11 mouse cellular contexts compared by ENCODE assay signal in the genomic region with DNA sequence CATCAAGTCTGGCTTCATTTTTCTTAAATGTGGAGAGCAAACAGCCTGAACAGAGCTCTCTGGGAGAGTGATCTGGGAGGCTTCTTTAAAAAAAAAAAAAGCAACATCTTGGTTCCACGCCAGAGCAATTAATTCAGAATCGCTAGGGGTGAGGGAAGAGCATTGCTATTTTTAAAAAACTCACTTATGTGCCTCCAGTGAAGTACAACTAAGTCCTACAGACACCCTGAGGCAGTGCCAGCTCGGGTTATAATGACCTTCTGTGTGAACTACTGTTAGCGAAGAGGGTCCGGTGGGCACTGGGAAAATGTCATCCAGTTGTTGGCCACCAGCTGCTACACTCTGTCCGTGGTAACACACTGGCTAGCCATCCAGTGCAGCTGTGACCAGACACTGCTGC. TPM values are rescaled to one million over a fixed set of nuclear protein-coding genes. Genes with fewer than 3 reads are reported as not detected.
DNase-seq lines count a peak whose midpoint lies in the region; ATAC-seq and TF ChIP-seq lines count a peak whose summit lies in the region.
"Had no signal": no experiment of that assay in that cellular context is flagged by ENCODE, and none has a peak within 500 bp of the region (broad histone marks: within the 10 kb centered on the region; RNA-seq: fewer than 3 reads in every experiment).

No protein-coding gene starts in this region.

- no peaks in the 10 kb centered on the region for H3K36me3 ChIP-seq in lung, embryonic 14.5 days (ENCODE audit: insufficient read depth)
- H3K36me3 ChIP-seq in heart, embryonic 16.5 days (ENCODE audit: control insufficient read depth, insufficient read depth), result no peaks in the 10 kb centered on the region

- H3K4me1 ChIP-seq in lung, embryonic 14.5 days (ENCODE audit: insufficient read depth), result peaks cover 33% of the 10 kb centered on the region
- peaks cover 41% of the 10 kb centered on the region for H3K4me1 ChIP-seq in heart, embryonic 16.5 days (ENCODE audit: control insufficient read depth, insufficient read depth, low read length)

- 37% methylated on average over 6 of the region's 6 CpGs for WGBS in lung, embryonic 14.5 days
- WGBS in heart, embryonic 16.5 days, result 29% methylated on average over 6 of the region's 6 CpGs

- no peak overlapping the region for H3K4me2 ChIP-seq in lung, embryonic 14.5 days
- peak overlapping the region; percentile 36 for H3K4me2 ChIP-seq in heart, embryonic 16.5 days (ENCODE audit: low read depth, low read length)
- H3K4me2 ChIP-seq: hindbrain, embryonic 14.5 days had no signal

- no peak for ATAC-seq in cerebellum, adult (ENCODE audit: insufficient number of reproducible peaks, low FRiP score, low TSS enrichment)
- peak; percentile 21; the same call in 1 of the 2 replicates for ATAC-seq in lung, embryonic 14.5 days (ENCODE audit: insufficient read depth)
- peak; percentile 59 for ATAC-seq in heart, embryonic 16.5 days (replicated peaks; ENCODE audit: extremely low read depth, insufficient read depth, low FRiP score)

- no peak overlapping the region for H3K9ac ChIP-seq in lung, embryonic 14.5 days
- peak overlapping the region; percentile 51 for H3K9ac ChIP-seq in heart, embryonic 16.5 days (ENCODE audit: low read length)

- TF ChIP-seq CTCF in lung, embryonic 14.5 days (IDR thresholded peaks at IDR 0.05; ENCODE audit: low read depth), result no peak

- H3K4me3 ChIP-seq in lung, embryonic 14.5 days (ENCODE audit: low read depth, low read length), result no peak overlapping the region
- no peak overlapping the region for H3K4me3 ChIP-seq in heart, embryonic 16.5 days (ENCODE audit: low read length)

- H3K9me3 ChIP-seq in lung, embryonic 14.5 days (ENCODE audit: low read depth, low read length), result no peaks in the 10 kb centered on the region
- no peaks in the 10 kb centered on the region for H3K9me3 ChIP-seq in heart, embryonic 16.5 days (replicated peaks; ENCODE audit: control insufficient read depth, low read length)

- H3K27me3 ChIP-seq in lung, embryonic 14.5 days (ENCODE audit: insufficient read depth, low read length), result peaks cover 2% of the 10 kb centered on the region; the same call in 1 of the 2 replicates
- no peaks in the 10 kb centered on the region for H3K27me3 ChIP-seq in heart, embryonic 16.5 days (ENCODE audit: control insufficient read depth, insufficient read depth, low read length)

- H3K27ac ChIP-seq in lung, embryonic 14.5 days (ENCODE audit: low read depth), result peak overlapping the region; percentile 89; the same call in 1 of the 2 replicates
- H3K27ac ChIP-seq in heart, embryonic 16.5 days (ENCODE audit: low read length), result peak overlapping the region; percentile 93
- H3K27ac ChIP-seq: hindbrain, embryonic 14.5 days had no signal

- peak; percentile 56 for DNase-seq in cerebellum, adult 9-11 months
- peak; percentile 80 for DNase-seq in lung, embryonic 14.5 days
- DNase-seq in lung, postnatal 25 days (ENCODE audit: low spot score), result no peak
- peak; percentile 25 to 50 for DNase-seq in lung, postnatal 4 days
- no peak for DNase-seq in yolk sac, embryonic 10.5 days (ENCODE audit: low spot score)
- no peak for DNase-seq in adrenal gland, adult 2 months
- DNase-seq: thymus, postnatal 14 days had no signal

RNA-seq across cellular contexts. Expression of gene Il17d, which starts 11.1 kb away (rescaled TPM):
- 3.4 TPM in 2 replicates for polyA plus RNA-seq in lung, embryonic 14.5 days (2014; fragmentation: Nextera tagmentation; extraction: Ambion mirVana)
- 2.0 and 2.7 TPM in 2 replicates for polyA plus RNA-seq in heart, embryonic 16.5 days (2015; fragmentation: Nextera tagmentation; extraction: Ambion mirVana)
- 1 to 10 TPM; 2.0 to 2.6 TPM for total RNA-seq in adrenal gland, adult 2 months (2021)
- polyA plus RNA-seq in adrenal gland, adult 2 months (2012; rRNA removed), result 19.4 and 23.9 TPM in 2 replicates
- total RNA-seq: liver, adult 2 months had no signal

RNA-seq across cellular contexts. Expression of gene Eef1akmt1, which starts 35.8 kb away (rescaled TPM):
- polyA plus RNA-seq in lung, embryonic 14.5 days (2014; fragmentation: Nextera tagmentation; extraction: Ambion mirVana), result 112 and 122 TPM in 2 replicates
- polyA plus RNA-seq in heart, embryonic 16.5 days (2015; fragmentation: Nextera tagmentation; extraction: Ambion mirVana), result 73.2 and 75.7 TPM in 2 replicates
- total RNA-seq in adrenal gland, adult 2 months (2021), result 10 to 100 TPM; 28.4 to 29.4 TPM
- polyA plus RNA-seq in adrenal gland, adult 2 months (2012; rRNA removed), result 5.1 and 5.7 TPM in 2 replicates

Comparison
In these comparisons a context has a peak if more than half of its experiments do, and no peak if none do; other contexts are left out.
1. DNase-seq: peak in cerebellum, adult 9-11 months (single experiment), lung, embryonic 14.5 days (single experiment) and lung, postnatal 4 days (2 of 2); none in lung, postnatal 25 days (single experiment), yolk sac, embryonic 10.5 days (single experiment) and adrenal gland, adult 2 months (single experiment).
2. RNA of gene Eef1akmt1, which starts 35.8 kb away (polyA plus RNA-seq): 112 to 122 TPM in lung, embryonic 14.5 days and 73.2 to 75.7 TPM in heart, embryonic 16.5 days; 5.1 to 5.7 TPM in adrenal gland, adult 2 months; every median in the first group is over 10 times any median in the second.